Mouse (Mus musculus) liver, embryonic 14.5 days (tissue): ENCODE results near the gene Ranbp9.

Source experiments
- CTCF ChIP-seq: IDR thresholded peaks from 2 replicates; pipeline ENCODE4 v1.5.1; 2016; ENCODE audit warnings: antibody characterized with exemption, low read depth, control low read depth
- EP300 ChIP-seq: IDR thresholded peaks from 2 replicates; pipeline ENCODE4 v1.6.1; 2016; ENCODE audit warnings: antibody characterized with exemption, low read depth

GRCm38 (mm10) chr13:43481859-43482245, 770 bp upstream of the Ranbp9 start:
- TF ChIP-seq EP300 (no peak), CTCF (no peak)
